Comparison of ENCODE assay signal across 13 mouse cellular contexts in the genomic region with DNA sequence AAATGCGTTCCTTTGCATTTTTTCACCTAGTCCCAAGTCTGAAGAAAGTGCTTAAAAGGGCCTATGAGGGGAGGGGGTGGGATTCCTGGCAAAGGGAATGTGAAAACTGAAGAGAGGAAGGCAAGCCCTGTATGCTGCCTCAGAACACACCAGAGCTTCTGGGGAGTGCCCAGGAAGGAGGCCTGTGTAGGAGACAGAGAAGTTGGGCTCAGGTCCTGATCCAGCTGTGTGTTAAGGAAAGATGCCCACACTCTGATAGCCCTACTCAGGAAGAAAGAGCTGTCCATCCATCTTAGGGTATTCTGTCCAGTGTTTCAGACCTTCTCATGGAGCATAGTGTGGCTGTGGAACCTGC.
A peak's percentile ranks its signal among the peaks of the same experiment; 100 is the strongest.
DNase-seq lines count a peak whose midpoint lies in the region; ATAC-seq lines count a peak whose summit lies in the region.
"Had no signal": no experiment of that assay in that cellular context is flagged by ENCODE, and none has a peak within 500 bp of the region (broad histone marks: within the 10 kb centered on the region; RNA-seq: fewer than 3 reads in every experiment).

No protein-coding gene starts in this region.

- no peaks in the 10 kb centered on the region for H3K9me3 ChIP-seq in kidney, embryonic 16.5 days (ENCODE audit: low read length)
- H3K9me3 ChIP-seq in forebrain, embryonic 12.5 days = no peaks in the 10 kb centered on the region
- H3K9me3 ChIP-seq in limb, embryonic 10.5 days (replicated peaks) = no peaks in the 10 kb centered on the region
- no peaks in the 10 kb centered on the region for H3K9me3 ChIP-seq in neural tube, embryonic 12.5 days

- 67% methylated on average over 1 of the region's 1 CpGs for WGBS in kidney, embryonic 16.5 days
- 13% methylated on average over 1 of the region's 1 CpGs for WGBS in forebrain, embryonic 12.5 days
- 56% methylated on average over 1 of the region's 1 CpGs for WGBS in limb, embryonic 10.5 days
- 12% methylated on average over 1 of the region's 1 CpGs for WGBS in neural tube, embryonic 12.5 days

- H3K9ac ChIP-seq in kidney, embryonic 16.5 days (replicated peaks; ENCODE audit: low read length) = no peak overlapping the region
- H3K9ac ChIP-seq in forebrain, embryonic 12.5 days = no peak overlapping the region
- no peak overlapping the region for H3K9ac ChIP-seq in neural tube, embryonic 12.5 days

- no peak for DNase-seq in kidney, postnatal 36 days
- no peak for DNase-seq in limb, embryonic 10.5 days (ENCODE audit: low spot score)
- no peak for DNase-seq in ovary, postnatal 10 days (ENCODE audit: low spot score)
- no peak for DNase-seq in thymus, postnatal 14 days
- DNase-seq in gastrocnemius, adult 18-20 months (ENCODE audit: low spot score) = no peak
- DNase-seq: cerebellum, adult 2 months; layer of hippocampus, adult 9-11 months; liver had no signal

- peak overlapping the region; percentile 23; the same call in 1 of the 2 replicates for H3K27ac ChIP-seq in kidney, embryonic 16.5 days (ENCODE audit: low read length)
- peak overlapping the region; percentile 95 for H3K27ac ChIP-seq in forebrain, embryonic 12.5 days
- peak overlapping the region; percentile 86 for H3K27ac ChIP-seq in limb, embryonic 10.5 days
- H3K27ac ChIP-seq in neural tube, embryonic 12.5 days = peak overlapping the region; percentile 64
- H3K27ac ChIP-seq: macrophage had no signal

- no peaks in the 10 kb centered on the region for H3K36me3 ChIP-seq in kidney, embryonic 16.5 days (ENCODE audit: insufficient read depth, low read length)
- no peaks in the 10 kb centered on the region for H3K36me3 ChIP-seq in forebrain, embryonic 12.5 days (replicated peaks)
- H3K36me3 ChIP-seq in limb, embryonic 10.5 days = no peaks in the 10 kb centered on the region
- H3K36me3 ChIP-seq in neural tube, embryonic 12.5 days = no peaks in the 10 kb centered on the region

- H3K27me3 ChIP-seq in kidney, embryonic 16.5 days (ENCODE audit: insufficient read depth, low read length) = no peaks in the 10 kb centered on the region
- H3K27me3 ChIP-seq in forebrain, embryonic 12.5 days = no peaks in the 10 kb centered on the region
- H3K27me3 ChIP-seq in limb, embryonic 10.5 days (ENCODE audit: low read depth, poor library complexity, severe bottlenecking) = no peaks in the 10 kb centered on the region
- H3K27me3 ChIP-seq in neural tube, embryonic 12.5 days (replicated peaks) = no peaks in the 10 kb centered on the region

- H3K4me3 ChIP-seq in kidney, embryonic 16.5 days (ENCODE audit: low read length) = no peak overlapping the region
- no peak overlapping the region for H3K4me3 ChIP-seq in forebrain, embryonic 12.5 days (replicated peaks)
- no peak overlapping the region for H3K4me3 ChIP-seq in limb, embryonic 10.5 days
- H3K4me3 ChIP-seq in neural tube, embryonic 12.5 days = no peak overlapping the region

- no peak overlapping the region for H3K4me2 ChIP-seq in kidney, embryonic 16.5 days (replicated peaks; ENCODE audit: low read depth, low read length)
- H3K4me2 ChIP-seq in forebrain, embryonic 12.5 days = peak overlapping the region; percentile 15; the same call in 1 of the 2 replicates
- H3K4me2 ChIP-seq in neural tube, embryonic 12.5 days (replicated peaks) = no peak overlapping the region

- no peak for ATAC-seq in kidney, embryonic 16.5 days (ENCODE audit: low FRiP score, low TSS enrichment)
- peak; percentile 15 for ATAC-seq in forebrain, embryonic 12.5 days (ENCODE audit: low FRiP score)
- ATAC-seq in neural tube, embryonic 12.5 days (ENCODE audit: low FRiP score, low read depth) = peak; percentile 28; the same call in 1 of the 2 replicates
- ATAC-seq: inflammation-experienced regulatory T-cells, adult 6 months had no signal

- H3K4me1 ChIP-seq in kidney, embryonic 16.5 days (ENCODE audit: insufficient read depth, low read length) = peaks cover 24% of the 10 kb centered on the region
- H3K4me1 ChIP-seq in forebrain, embryonic 12.5 days = peaks cover 51% of the 10 kb centered on the region
- H3K4me1 ChIP-seq in limb, embryonic 10.5 days = peaks cover 35% of the 10 kb centered on the region
- peaks cover 37% of the 10 kb centered on the region for H3K4me1 ChIP-seq in neural tube, embryonic 12.5 days

Comparison
In these comparisons a context has a peak if more than half of its experiments do, and no peak if none do; other contexts are left out.
1. H3K27ac ChIP-seq: peak in every context shown above with its lines; median percentile 95 in forebrain, embryonic 12.5 days; 86 in limb, embryonic 10.5 days; 64 in neural tube, embryonic 12.5 days; 23 in kidney, embryonic 16.5 days.